ENCODE assay signal across 8 mouse cellular contexts in the genomic region with DNA sequence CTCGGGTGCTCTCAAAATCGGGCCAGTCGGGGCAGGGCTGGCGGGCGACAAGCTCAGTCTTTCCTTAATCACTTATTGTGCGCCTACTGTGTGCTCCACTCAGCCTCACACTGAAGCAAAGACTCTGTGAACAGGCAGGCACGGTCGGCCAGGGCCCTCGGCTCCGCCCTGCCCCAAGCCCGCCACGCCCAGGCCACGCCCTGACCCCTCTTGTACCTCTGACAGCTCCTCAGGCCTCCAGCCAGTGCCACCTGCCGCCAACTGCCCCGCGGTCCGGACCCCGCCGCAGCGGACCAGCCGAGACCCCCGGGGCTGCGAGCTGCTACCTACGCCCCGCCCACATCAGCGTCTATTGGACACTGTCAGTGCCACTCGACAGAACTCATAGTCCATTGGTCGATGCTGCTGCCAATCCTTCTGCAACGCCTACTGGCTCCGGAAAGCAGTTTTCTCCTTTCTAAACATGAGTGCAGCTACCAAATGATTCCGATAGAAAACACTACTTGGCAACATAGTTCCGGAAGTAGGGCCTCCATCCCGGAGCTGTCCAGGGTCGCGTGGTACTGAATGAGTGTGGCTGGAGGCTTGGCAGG. TPM values are rescaled to one million over a fixed set of nuclear protein-coding genes. Genes with fewer than 3 reads are reported as not detected.
DNase-seq lines count a peak whose midpoint lies in the region; ATAC-seq and TF ChIP-seq lines count a peak whose summit lies in the region.

A gene (minus strand): TSS at position 439 of the 593 bp plus-strand sequence.

- H3K4me2 ChIP-seq in forebrain, postnatal 0 days (ENCODE audit: low read depth), result peak within 1 kb of the TSS; percentile 60
- peak within 1 kb of the TSS; percentile 79 for H3K4me2 ChIP-seq in lung, embryonic 15.5 days

- ATAC-seq in forebrain, postnatal 0 days, result peak; percentile 100
- peak; percentile 98 for ATAC-seq in lung, embryonic 15.5 days (ENCODE audit: borderline replicate concordance, extremely low read depth, low FRiP score, low TSS enrichment)

- peak within 1 kb of the TSS; percentile 44 to 82 for H3K4me3 ChIP-seq in MEL (ENCODE audit: control insufficient read depth in 1 of 2, insufficient read depth in 1 of 2, low read depth in 2 of 2, low read length in 2 of 2)
- peak within 1 kb of the TSS; percentile 83 for H3K4me3 ChIP-seq in cerebellum, adult 2 months (replicated peaks; ENCODE audit: insufficient read depth, low read depth, low read length)
- H3K4me3 ChIP-seq in forebrain, postnatal 0 days (ENCODE audit: low read depth, low read length), result peak within 1 kb of the TSS; percentile 81
- peak within 1 kb of the TSS; percentile 76 for H3K4me3 ChIP-seq in lung, embryonic 15.5 days

- no peaks in the 10 kb centered on the region; the same call in 1 of the 2 replicates for H3K79me2 ChIP-seq in MEL (ENCODE audit: control insufficient read depth, insufficient read depth, low read length, poor library complexity)

- no peak for TF ChIP-seq CTCF in MEL (IDR thresholded peaks at IDR 0.05 in 2 of 3, conservative IDR thresholded peaks at IDR 0.05 in 1 of 3; ENCODE audit: control insufficient read depth in 1 of 3, insufficient read depth in 1 of 3, low read depth in 2 of 3, low read length in 3 of 3, poor library complexity in 1 of 3, severe bottlenecking in 1 of 3)
- TF ChIP-seq CTCF in cerebellum, adult 2 months (IDR thresholded peaks at IDR 0.05; ENCODE audit: borderline replicate concordance, insufficient read depth, low read depth, low read length), result no peak
- no peak; the same call in 1 of the 2 replicates for TF ChIP-seq CTCF in forebrain, postnatal 0 days (IDR thresholded peaks at IDR 0.05; ENCODE audit: low read depth)

- TF ChIP-seq RAD21 in MEL (IDR thresholded peaks at IDR 0.05; ENCODE audit: low read depth, low read length), result no peak

- DNase-seq in MEL (ENCODE audit: low read depth, low spot score), result peak; percentile 99
- peak; percentile 98 to 100 for DNase-seq in cerebellum, adult 2 months
- peak; percentile 100 for DNase-seq in forebrain, postnatal 0 days
- peak; percentile 100 for DNase-seq in heart, postnatal 4 days
- DNase-seq in layer of hippocampus, adult 8-10 months (ENCODE audit: low spot score in 2 of 2), result peak; percentile 97 to 100
- DNase-seq in ovary, adult 18-20 months (ENCODE audit: low spot score), result peak; percentile 95
- peak; percentile 98 for DNase-seq in thymus, postnatal 0 days (ENCODE audit: low spot score)

- no peaks in the 10 kb centered on the region for H3K36me3 ChIP-seq in MEL (ENCODE audit: control insufficient read depth in 1 of 2, insufficient read depth in 2 of 2, low read length in 2 of 2)
- peaks cover 6% of the 10 kb centered on the region; the same call in 1 of the 2 replicates for H3K36me3 ChIP-seq in forebrain, postnatal 0 days (ENCODE audit: insufficient read depth)
- peaks cover 7% of the 10 kb centered on the region; the same call in 1 of the 2 replicates for H3K36me3 ChIP-seq in lung, embryonic 15.5 days

- peak; percentile 49 to 59; a peak in 3 of 4 replicates for TF ChIP-seq POLR2A in MEL (IDR thresholded peaks at IDR 0.05; ENCODE audit: control insufficient read depth in 1 of 2, insufficient read depth in 1 of 2, low read depth in 1 of 2, low read length in 2 of 2, poor library complexity in 1 of 2)
- TF ChIP-seq POLR2A in cerebellum, adult 2 months (IDR thresholded peaks at IDR 0.05; ENCODE audit: borderline replicate concordance, insufficient read depth, low read length), result peak; percentile 77

- WGBS in cerebellum, adult 2 months, result under 1% methylated on average over 35 of the region's 35 CpGs
- under 1% methylated on average over 35 of the region's 35 CpGs for WGBS in forebrain, postnatal 0 days
- WGBS in lung, embryonic 15.5 days, result 1% methylated on average over 35 of the region's 35 CpGs

- H3K27ac ChIP-seq in MEL (ENCODE audit: control insufficient read depth, low read depth, low read length), result 0 out of 2 replicates have a peak within 1 kb of the TSS, but pooled peaks have one; percentile 14
- peak within 1 kb of the TSS; percentile 30; the same call in 1 of the 2 replicates for H3K27ac ChIP-seq in cerebellum, adult 2 months (ENCODE audit: insufficient read depth, low read length)
- peak within 1 kb of the TSS; percentile 59; the same call in 1 of the 2 replicates for H3K27ac ChIP-seq in forebrain, postnatal 0 days (ENCODE audit: low read depth, low read length)
- peak within 1 kb of the TSS; percentile 25 for H3K27ac ChIP-seq in lung, embryonic 15.5 days

- no peaks in the 10 kb centered on the region for H3K9me3 ChIP-seq in MEL (replicated peaks; ENCODE audit: insufficient read depth, low read length)
- no peaks in the 10 kb centered on the region for H3K9me3 ChIP-seq in forebrain, postnatal 0 days (ENCODE audit: low read length)
- no peaks in the 10 kb centered on the region for H3K9me3 ChIP-seq in lung, embryonic 15.5 days

- no peaks in the 10 kb centered on the region for H3K4me1 ChIP-seq in MEL (ENCODE audit: control insufficient read depth in 1 of 2, insufficient read depth in 2 of 2, low read length in 2 of 2)
- peaks cover 18% of the 10 kb centered on the region for H3K4me1 ChIP-seq in cerebellum, adult 2 months (ENCODE audit: control insufficient read depth, insufficient read depth, low read length)
- no peaks in the 10 kb centered on the region; the same call in 1 of the 2 replicates for H3K4me1 ChIP-seq in forebrain, postnatal 0 days (ENCODE audit: insufficient read depth)
- peaks cover 4% of the 10 kb centered on the region; the same call in 1 of the 2 replicates for H3K4me1 ChIP-seq in lung, embryonic 15.5 days

- H3K27me3 ChIP-seq in MEL (ENCODE audit: control insufficient read depth in 1 of 2, insufficient read depth in 2 of 2, low read length in 2 of 2), result no peaks in the 10 kb centered on the region
- H3K27me3 ChIP-seq in cerebellum, adult 2 months (ENCODE audit: control insufficient read depth, insufficient read depth, low read length), result no peaks in the 10 kb centered on the region
- no peaks in the 10 kb centered on the region for H3K27me3 ChIP-seq in forebrain, postnatal 0 days (ENCODE audit: insufficient read depth, low read length)
- H3K27me3 ChIP-seq in lung, embryonic 15.5 days, result no peaks in the 10 kb centered on the region

- H3K9ac ChIP-seq in MEL (ENCODE audit: control insufficient read depth, low read depth, low read length, poor library complexity, severe bottlenecking), result peak within 1 kb of the TSS; percentile 67
- peak within 1 kb of the TSS; percentile 77 for H3K9ac ChIP-seq in forebrain, postnatal 0 days
- H3K9ac ChIP-seq in lung, embryonic 15.5 days, result peak within 1 kb of the TSS; percentile 64

- no peak for TF ChIP-seq EP300 in MEL (IDR thresholded peaks at IDR 0.05; ENCODE audit: low read depth in 1 of 2, low read length in 2 of 2)

TF ChIP-seq in MEL, 35 proteins besides CTCF, POLR2A, EP300 and RAD21 (continues in another document):
- TF ChIP-seq JUND (IDR thresholded peaks at IDR 0.05; ENCODE audit: low read depth, low read length) (no peak), CHD2 (IDR thresholded peaks at IDR 0.05; ENCODE audit: low read length) (peak; percentile 91), CHD1 (IDR thresholded peaks at IDR 0.05; ENCODE audit: low read depth, low read length) (no peak), ZMIZ1 (IDR thresholded peaks at IDR 0.05; ENCODE audit: low read depth, low read length) (no peak), ETS1 (IDR thresholded peaks at IDR 0.05; ENCODE audit: low read depth, low read length) (no peak), ZNF384 (IDR thresholded peaks at IDR 0.05; ENCODE audit: low read depth, low read length) (no peak), SIN3A (IDR thresholded peaks at IDR 0.05; ENCODE audit: low read length) (peak; percentile 100), BHLHE40 (IDR thresholded peaks at IDR 0.05; ENCODE audit: borderline replicate concordance, low read depth, low read length) (no peak), MEF2A (IDR thresholded peaks at IDR 0.05; ENCODE audit: extremely low read depth, insufficient replicate concordance, low read depth, low read length, poor library complexity, severe bottlenecking) (no peak), ELF1 (IDR thresholded peaks at IDR 0.05; ENCODE audit: low read depth, low read length) (peak; percentile 75), POLR2AphosphoS2 (IDR thresholded peaks at IDR 0.05; ENCODE audit: low read length) (no peak), ZKSCAN1 (IDR thresholded peaks at IDR 0.05; ENCODE audit: low read depth, low read length) (peak; percentile 97), MYB (IDR thresholded peaks at IDR 0.05; ENCODE audit: low read depth, low read length) (no peak), GATA1 (IDR thresholded peaks at IDR 0.05; ENCODE audit: low read depth, low read length) (no peak), MAX (IDR thresholded peaks at IDR 0.05; ENCODE audit: low read length) (peak; percentile 39; the same call in 1 of the 2 replicates), TBP (IDR thresholded peaks at IDR 0.05; ENCODE audit: low read depth, low read length) (peak; percentile 76), SMC3 (IDR thresholded peaks at IDR 0.05; ENCODE audit: low read depth, low read length) (no peak), USF1 (IDR thresholded peaks at IDR 0.05; ENCODE audit: low read depth, low read length) (no peak), MAFK (IDR thresholded peaks at IDR 0.05; ENCODE audit: borderline replicate concordance, low read depth, low read length) (no peak), TAL1 (IDR thresholded peaks at IDR 0.05; ENCODE audit: low read length) (no peak), USF2 (IDR thresholded peaks at IDR 0.05; ENCODE audit: borderline replicate concordance in 1 of 2, insufficient read depth in 1 of 2, low read depth in 1 of 2, low read length in 2 of 2) (no peak), GABPA (IDR thresholded peaks at IDR 0.05; ENCODE audit: low read depth, low read length) (no peak), HCFC1 (IDR thresholded peaks at IDR 0.05; ENCODE audit: low read depth, low read length) (peak; percentile 94), TCF12 (IDR thresholded peaks at IDR 0.05; ENCODE audit: low read depth, low read length) (0 out of 2 replicates have a peak, but pooled peaks have one; percentile 23)

RNA-seq across cellular contexts. Expression of the gene that starts here (rescaled TPM):
- total RNA-seq in MEL (2012; rRNA removed), result 14.8 and 19.5 TPM in 2 replicates
- 10 to 100 TPM in 1 of 2 experiments, not detected in 1; 15.6 TPM for polyA plus RNA-seq in MEL (2012; ENCODE audit: insufficient read depth in 1 of 2, insufficient read length in 2 of 2, low read depth in 1 of 2, low replicate concordance in 2 of 2, missing spikeins in 1 of 2)
- polyA plus RNA-seq in cerebellum, adult 2 months (2012; rRNA removed), result 75.2 and 77.0 TPM in 2 replicates
- 82.1 and 104 TPM in 2 replicates for total RNA-seq in forebrain, postnatal 0 days (2014; rRNA removed)
- polyA plus RNA-seq in forebrain, postnatal 0 days (2015; fragmentation: Nextera tagmentation; extraction: Ambion mirVana), result 43.5 and 45.2 TPM in 2 replicates
- total RNA-seq in heart, postnatal 4 days (2021), result 1 to 10 TPM; 7.6 to 7.8 TPM
- 10 to 100 TPM; 55.5 to 60.8 (median 60.0) TPM for total RNA-seq in layer of hippocampus, adult 8-10 months (2022)
- polyA plus RNA-seq in lung, embryonic 15.5 days (2015; fragmentation: Nextera tagmentation; extraction: Ambion mirVana), result 17.2 and 20.5 TPM in 2 replicates
- 16.0 and 16.8 TPM in 2 replicates for polyA plus RNA-seq in thymus, postnatal 0 days (2015; fragmentation: Nextera tagmentation; extraction: Ambion mirVana)

Comparison
In these comparisons a context has a peak if more than half of its experiments do, and no peak if none do; other contexts are left out.
1. Peak in every context shown above with its lines: DNase-seq, ATAC-seq, H3K4me3 ChIP-seq and H3K27ac ChIP-seq.